Mouse (Mus musculus) lung, embryonic 14.5 days (tissue): ENCODE measurements at regions not wholly inside any gene's neighbourhood (a gene's known extent, or its start where the extent isn't known, plus 50 kb on each side); places are given as distances from the start of the nearest gene placed in this dataset.

ENCODE experiments used
- ATAC-seq: fragments of 200-750 bp; cut with Nextera tagmentation; 2 replicates; pipeline ENCODE4 v1.8.0; 2017; ENCODE audit warnings: mild to moderate bottlenecking, moderate TSS enrichment, moderate library complexity; ENCODE audit not compliant: insufficient read depth
- DNase-seq: peaks from one replicate; pipeline ENCODE4 v3.0.0-alpha.2; 2015
- H3K27ac ChIP-seq: fragments of 300-500 bp; sonication (generic); 2 replicates; pipeline ENCODE4 v1.5.1; 2014; ENCODE audit warnings: low read depth, mild to moderate bottlenecking, moderate library complexity
- H3K27me3 ChIP-seq: fragments of 300-500 bp; sonication (generic); 2 replicates; pipeline ENCODE4 v1.6.1; 2014; ENCODE audit warnings: low read length, control low read depth; ENCODE audit not compliant: insufficient read depth
- H3K36me3 ChIP-seq: fragments of 300-500 bp; sonication (generic); 2 replicates; pipeline ENCODE4 v1.6.1; 2014; ENCODE audit warnings: control low read depth; ENCODE audit not compliant: insufficient read depth
- H3K4me1 ChIP-seq: fragments of 300-500 bp; sonication (generic); 2 replicates; pipeline ENCODE4 v1.6.1; 2014; ENCODE audit warnings: antibody characterized with exemption, control low read depth; ENCODE audit not compliant: insufficient read depth
- H3K4me2 ChIP-seq: fragments of 300-500 bp; sonication (generic); 2 replicates; pipeline ENCODE4 v1.6.1; 2014; ENCODE audit warnings: mild to moderate bottlenecking
- H3K4me3 ChIP-seq: fragments of 300-500 bp; sonication (generic); 2 replicates; pipeline ENCODE4 v1.5.1; 2014; ENCODE audit warnings: low read depth, low read length
- H3K9ac ChIP-seq: fragments of 300-500 bp; sonication (generic); 2 replicates; pipeline ENCODE4 v1.6.1; 2014
- H3K9me3 ChIP-seq: fragments of 300-500 bp; sonication (generic); 2 replicates; pipeline ENCODE4 v1.6.1; 2016; ENCODE audit warnings: low read depth, low read length, control low read depth
- CTCF ChIP-seq: IDR thresholded peaks from 2 replicates; pipeline ENCODE4 v1.5.1; 2016; ENCODE audit warnings: antibody characterized with exemption, low read depth
- WGBS: fragments of 180-500 bp; shearing (Covaris S2); extraction: QIAGEN DNeasy Blood & Tissue Kit; methylation state at CpG from one replicate; pipeline ENCODE4 v1.1.7; 2014; 5-methylcytosine and 5-hydroxymethylcytosine counted together

DNA sequence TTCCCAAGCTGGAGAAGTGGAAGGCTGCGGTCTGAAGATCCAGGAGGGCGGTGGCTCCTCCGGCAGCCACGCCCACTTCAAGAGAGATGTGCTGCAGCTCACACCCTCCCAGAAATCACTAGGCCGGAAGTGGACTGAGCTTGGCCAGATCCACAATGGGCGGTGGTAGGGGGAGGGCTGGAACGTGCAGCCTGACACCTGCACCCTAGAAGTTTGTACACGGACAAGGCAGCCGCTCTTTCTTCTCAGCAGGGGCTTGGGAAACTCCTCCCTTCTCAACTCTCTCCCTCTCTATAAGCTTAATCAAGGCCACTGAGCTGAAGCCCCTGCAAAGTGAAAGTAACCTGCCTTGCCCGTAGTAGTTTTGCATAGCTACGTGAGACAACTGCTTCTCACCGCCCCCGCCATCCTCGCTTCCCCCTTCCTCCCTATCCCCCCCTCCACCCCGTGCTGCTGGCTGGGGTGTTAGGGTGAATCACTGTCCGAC lies 538.8 kb upstream of the Lrrc6 start:
- peak overlapping the region; percentile 79 for H3K4me2 ChIP-seq
- peak overlapping the region; percentile 43 for H3K4me3 ChIP-seq
- peak; percentile 83 for DNase-seq
- no peaks in the 10 kb centered on the region for H3K27me3 ChIP-seq
- no peak for TF ChIP-seq CTCF
- peak overlapping the region; percentile 55 for H3K9ac ChIP-seq
- WGBS, result 2% methylated on average over 16 of the region's 16 CpGs
- peak overlapping the region; percentile 9; the same call in 1 of the 2 replicates for H3K27ac ChIP-seq
- ATAC-seq, result peak; percentile 93
- no peaks in the 10 kb centered on the region for H3K9me3 ChIP-seq
- H3K4me1 ChIP-seq, result no peaks in the 10 kb centered on the region; the same call in 1 of the 2 replicates
- H3K36me3 ChIP-seq, result no peaks in the 10 kb centered on the region

DNA sequence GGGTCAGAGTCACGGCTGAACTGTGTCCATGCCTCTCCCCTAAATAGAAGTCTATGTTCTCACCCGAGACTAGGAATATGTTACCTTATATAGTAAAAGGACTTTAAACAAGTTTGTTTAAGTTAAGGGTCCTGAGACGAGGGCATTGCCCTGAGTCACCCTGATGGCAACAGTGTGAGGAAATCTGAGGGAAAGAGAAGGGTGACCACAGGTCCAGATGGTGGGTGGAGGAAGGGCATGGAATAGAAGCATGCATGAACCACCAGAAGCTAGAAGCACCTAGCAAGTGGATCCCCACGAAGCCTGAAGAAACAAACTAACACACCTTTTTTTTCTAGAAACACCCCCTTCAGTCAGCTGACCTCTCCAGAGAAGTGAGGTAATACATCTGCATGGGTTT lies 536.9 kb upstream of the Lrrc6 start:
- no peak overlapping the region for H3K27ac ChIP-seq
- H3K36me3 ChIP-seq, result no peaks in the 10 kb centered on the region
- H3K4me3 ChIP-seq, result no peak overlapping the region
- ATAC-seq, result no peak
- WGBS, result 59% methylated on average over 4 of the region's 4 CpGs
- no peak for DNase-seq
- H3K4me1 ChIP-seq, result no peaks in the 10 kb centered on the region; the same call in 1 of the 2 replicates
- no peaks in the 10 kb centered on the region for H3K9me3 ChIP-seq
- no peak overlapping the region for H3K9ac ChIP-seq
- no peaks in the 10 kb centered on the region for H3K27me3 ChIP-seq
- no peak for TF ChIP-seq CTCF
- no peak overlapping the region for H3K4me2 ChIP-seq

DNA sequence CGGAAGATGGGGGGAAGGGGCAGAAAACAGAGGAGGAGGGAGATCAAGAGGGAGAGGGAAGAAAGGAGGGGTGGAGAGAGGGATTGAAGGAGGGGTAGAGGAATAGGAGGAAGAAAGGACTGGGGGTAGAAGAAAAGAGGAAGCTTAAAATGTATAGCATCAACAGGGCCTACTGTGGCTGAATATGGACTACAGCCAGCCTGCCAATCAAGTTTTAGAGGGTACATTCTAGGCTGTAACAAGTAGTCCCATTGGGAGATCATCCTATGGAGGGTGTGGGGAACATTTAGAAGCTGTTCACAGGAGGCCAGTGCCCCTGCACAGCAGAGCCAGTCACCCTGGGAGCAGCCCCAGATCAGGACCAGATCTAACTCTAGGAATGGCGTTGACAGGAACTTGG lies 535.6 kb upstream of the Lrrc6 start:
- WGBS, result 59% methylated on average over 2 of the region's 2 CpGs
- DNase-seq (no peak), ATAC-seq (no peak)
- no peaks in the 10 kb centered on the region; the same call in 1 of the 2 replicates for H3K4me1 ChIP-seq
- H3K36me3 ChIP-seq, result no peaks in the 10 kb centered on the region
- H3K4me3 ChIP-seq, result no peak overlapping the region
- H3K4me2 ChIP-seq, result no peak overlapping the region
- H3K27me3 ChIP-seq, result no peaks in the 10 kb centered on the region
- no peak for TF ChIP-seq CTCF
- H3K27ac ChIP-seq, result no peak overlapping the region
- H3K9ac ChIP-seq, result no peak overlapping the region
- H3K9me3 ChIP-seq, result no peaks in the 10 kb centered on the region

DNA sequence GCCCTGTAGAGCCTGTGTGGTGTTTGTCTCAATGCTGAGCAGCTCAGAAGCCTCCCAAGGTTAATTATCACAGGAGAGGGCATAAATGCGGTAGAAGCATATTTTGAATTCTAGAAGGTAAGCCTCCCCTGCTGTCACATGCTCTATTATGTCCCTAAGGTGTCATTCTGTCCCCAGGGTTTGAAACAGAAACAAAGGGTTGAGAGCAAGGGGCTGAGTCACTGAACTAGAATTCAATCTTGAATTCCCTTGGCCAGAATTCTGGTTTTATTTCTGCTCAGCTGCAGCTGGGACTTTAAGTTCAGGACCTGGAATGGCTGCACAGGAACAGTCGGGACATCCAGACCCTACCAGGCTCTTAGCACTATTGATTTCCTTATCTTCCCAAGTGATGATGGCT lies 533.2 kb upstream of the Lrrc6 start:
- no peaks in the 10 kb centered on the region for H3K4me1 ChIP-seq
- H3K27ac ChIP-seq, result no peak overlapping the region
- H3K9me3 ChIP-seq, result no peaks in the 10 kb centered on the region
- H3K9ac ChIP-seq, result no peak overlapping the region
- H3K4me3 ChIP-seq, result no peak overlapping the region
- DNase-seq (no peak), ATAC-seq (no peak)
- WGBS, result 82% methylated on average over 2 of the region's 2 CpGs
- no peak overlapping the region for H3K4me2 ChIP-seq
- no peaks in the 10 kb centered on the region for H3K27me3 ChIP-seq
- H3K36me3 ChIP-seq, result no peaks in the 10 kb centered on the region
- TF ChIP-seq CTCF, result no peak

DNA sequence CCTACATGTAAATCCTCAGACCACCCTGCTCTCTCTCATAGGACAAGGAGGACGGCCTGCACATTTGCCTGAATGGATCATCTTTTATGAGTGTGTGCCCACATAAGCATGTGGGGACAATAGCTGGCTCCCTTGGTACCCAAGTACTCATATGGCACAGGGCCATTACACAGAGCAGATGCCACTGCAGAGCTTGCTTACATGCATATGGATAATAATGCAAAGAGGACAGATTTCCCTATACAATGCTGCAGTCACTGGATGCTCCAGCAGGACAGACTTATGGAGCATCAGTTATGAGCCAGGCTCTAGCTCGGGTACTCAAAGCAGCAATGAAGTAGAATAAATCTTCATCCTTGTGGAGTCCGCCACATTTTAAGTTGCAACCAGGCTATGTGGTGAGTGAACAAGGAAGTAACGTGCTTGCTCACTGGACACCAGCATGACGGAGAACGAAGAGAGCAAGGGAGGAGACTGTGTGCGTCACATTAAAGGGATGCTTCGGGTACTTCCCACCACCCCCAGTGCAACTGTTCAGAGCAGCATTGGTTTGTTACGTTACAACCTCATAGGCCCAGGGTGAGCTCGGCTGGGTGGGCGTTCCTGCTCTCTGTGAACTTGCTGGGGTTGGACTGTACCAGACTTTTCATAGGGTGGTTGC lies 531.3 kb upstream of the Lrrc6 start:
- WGBS, result 84% methylated on average over 11 of the region's 11 CpGs
- Histone ChIP-seq H3K4me3 (no peak overlapping the region), H3K27ac (no peak overlapping the region), H3K27me3 (no peaks in the 10 kb centered on the region), H3K4me2 (no peak overlapping the region), H3K4me1 (no peaks in the 10 kb centered on the region), H3K9ac (no peak overlapping the region), H3K36me3 (no peaks in the 10 kb centered on the region), H3K9me3 (no peaks in the 10 kb centered on the region)
- no peak for DNase-seq
- no peak for TF ChIP-seq CTCF
- ATAC-seq, result no peak

DNA sequence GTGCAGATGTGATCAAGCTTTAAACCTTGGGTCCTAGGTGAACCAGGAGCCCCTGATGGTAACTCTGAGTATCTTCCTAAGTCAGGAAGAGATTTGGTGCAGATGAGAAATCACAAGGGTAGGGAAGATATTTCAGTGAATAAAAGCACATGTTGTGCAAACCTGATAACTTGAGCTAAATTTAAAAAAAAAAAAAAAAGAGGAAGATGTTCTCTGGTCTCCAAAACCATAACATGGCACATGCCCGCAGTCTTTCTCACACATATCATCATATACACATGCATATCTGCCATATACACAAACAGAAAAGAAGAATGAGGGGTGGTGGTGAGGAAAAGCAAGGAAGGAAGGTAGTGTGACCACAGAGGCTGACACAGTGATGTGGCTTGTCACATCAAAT lies 530.3 kb upstream of the Lrrc6 start:
- DNase-seq, result no peak
- no peak for ATAC-seq
- no peaks in the 10 kb centered on the region for H3K4me1 ChIP-seq
- H3K9ac ChIP-seq, result no peak overlapping the region
- H3K9me3 ChIP-seq, result no peaks in the 10 kb centered on the region
- TF ChIP-seq CTCF, result no peak
- no peak overlapping the region for H3K27ac ChIP-seq
- WGBS, result 62% methylated on average over 1 of the region's 1 CpGs
- H3K36me3 ChIP-seq, result no peaks in the 10 kb centered on the region
- H3K4me3 ChIP-seq, result no peak overlapping the region
- no peaks in the 10 kb centered on the region for H3K27me3 ChIP-seq
- H3K4me2 ChIP-seq, result no peak overlapping the region

DNA sequence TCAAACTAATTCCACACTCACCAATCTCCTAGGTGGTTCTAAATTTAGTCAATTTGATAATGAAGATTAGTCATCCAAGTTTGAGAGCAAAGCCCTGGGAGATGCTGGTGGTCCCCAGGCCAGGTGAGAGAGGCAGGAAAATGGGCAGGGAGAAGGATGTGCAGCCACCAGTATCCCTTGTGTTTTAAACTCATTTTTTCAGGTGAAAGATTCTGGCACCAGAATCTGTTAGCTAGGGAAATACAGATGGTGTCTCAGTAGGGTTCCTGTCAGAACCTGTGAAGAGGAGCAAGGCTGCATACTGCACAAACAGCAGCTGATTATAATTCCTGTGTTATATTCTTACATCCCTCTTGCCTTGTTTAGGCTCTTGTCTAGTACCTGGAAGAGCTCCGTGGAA lies 527.5 kb upstream of the Lrrc6 start:
- no peak for TF ChIP-seq CTCF
- DNase-seq (no peak), ATAC-seq (no peak)
- Histone ChIP-seq H3K9ac (no peak overlapping the region), H3K4me2 (no peak overlapping the region), H3K27me3 (no peaks in the 10 kb centered on the region), H3K36me3 (no peaks in the 10 kb centered on the region), H3K4me3 (no peak overlapping the region), H3K9me3 (no peaks in the 10 kb centered on the region), H3K27ac (no peak overlapping the region), H3K4me1 (no peaks in the 10 kb centered on the region)
- WGBS, result 85% methylated on average over 1 of the region's 1 CpGs
